Mouse (Mus musculus) spleen, postnatal 0 days (tissue): Measurements from ENCODE around the gene Stard10. TPM values are rescaled to one million over a fixed set of nuclear protein-coding genes. Genes with fewer than 3 reads are reported as not detected.

ENCODE experiments used
- polyA plus RNA-seq: library from polyadenylated mRNA; unstranded; fragments of >200 nt; fragmentation: Nextera tagmentation; extraction: Ambion mirVana; gene quantifications from 2 replicates; pipeline ENCODE4 v1.2.1, GENCODE M21; 2015

The Stard10 gene
- polyA plus RNA-seq = 80.2 and 88.2 TPM in 2 replicates

GRCm38 (mm10) chr7:101317014-101317413, at the start of gene Stard10:
TSS of gene Stard10 (plus strand) at chr7:101317086.

GRCm38 (mm10) chr7:101301881-101302456, 14.9 kb upstream of the Stard10 start, which contains the start of gene Atg16l2:
TSS of gene Atg16l2 (minus strand) at chr7:101302251.

GRCm38 (mm10) chr7:101347767-101348270, 30.9 kb downstream of the Stard10 start, which contains the start of gene Arap1:
TSS of gene Arap1 (plus strand) at chr7:101348067.

Other genes with a start within 250 kb of the Stard10 start
- 10.6 and 13.0 TPM in 2 replicates for gene Fchsd2, start 224.2 kb upstream of the Stard10 start, polyA plus RNA-seq
- gene Atg16l2, start 14.8 kb upstream of the Stard10 start, polyA plus RNA-seq = 10.8 and 11.7 TPM in 2 replicates
- gene Arap1, start 31.0 kb downstream of the Stard10 start, polyA plus RNA-seq = 44.8 and 61.4 TPM in 2 replicates
- 9.0 TPM in 1 of 2 replicates, not detected in the other for gene Gm45837, start 93.8 kb downstream of the Stard10 start, polyA plus RNA-seq
- gene Pde2a, start 104.6 kb downstream of the Stard10 start, polyA plus RNA-seq = 14.4 and 15.7 TPM in 2 replicates